Mouse (Mus musculus): ENCODE results near the gene Gpr83.

- TF ChIP-seq CTCF (IDR thresholded peaks at IDR 0.05; ENCODE audit: low read depth, low read length) (no peak), POLR2A (IDR thresholded peaks at IDR 0.05; ENCODE audit: extremely low read depth, insufficient read depth, low read length) (no peak)
Observed at GRCm38 (mm10) chr9:14897102-14897501, 37.1 kb downstream of the Gpr83 start.

All from liver, adult 2 months (tissue).